Mouse (Mus musculus) adrenal gland, postnatal 4 days (tissue): ENCODE measurements around the gene Ykt6. TPM values are rescaled to one million over a fixed set of nuclear protein-coding genes. Genes with fewer than 3 reads are reported as not detected.

Experiments
- DNase-seq, 2 experiments: peaks; one replicate each; pipeline ENCODE4 v3.0.0; 2021 to 2022; ENCODE audit warnings: low spot score in 2 of 2, mixed read lengths in 2 of 2
- total RNA-seq, 2 experiments: library from RNA; stranded (reverse); gene quantifications; 2 replicates each; pipeline ENCODE4 v1.2.3; 2021

The Ykt6 gene
- total RNA-seq, 2 experiments from 2014 or later, result 97.9 to 98.2 TPM

DNA sequence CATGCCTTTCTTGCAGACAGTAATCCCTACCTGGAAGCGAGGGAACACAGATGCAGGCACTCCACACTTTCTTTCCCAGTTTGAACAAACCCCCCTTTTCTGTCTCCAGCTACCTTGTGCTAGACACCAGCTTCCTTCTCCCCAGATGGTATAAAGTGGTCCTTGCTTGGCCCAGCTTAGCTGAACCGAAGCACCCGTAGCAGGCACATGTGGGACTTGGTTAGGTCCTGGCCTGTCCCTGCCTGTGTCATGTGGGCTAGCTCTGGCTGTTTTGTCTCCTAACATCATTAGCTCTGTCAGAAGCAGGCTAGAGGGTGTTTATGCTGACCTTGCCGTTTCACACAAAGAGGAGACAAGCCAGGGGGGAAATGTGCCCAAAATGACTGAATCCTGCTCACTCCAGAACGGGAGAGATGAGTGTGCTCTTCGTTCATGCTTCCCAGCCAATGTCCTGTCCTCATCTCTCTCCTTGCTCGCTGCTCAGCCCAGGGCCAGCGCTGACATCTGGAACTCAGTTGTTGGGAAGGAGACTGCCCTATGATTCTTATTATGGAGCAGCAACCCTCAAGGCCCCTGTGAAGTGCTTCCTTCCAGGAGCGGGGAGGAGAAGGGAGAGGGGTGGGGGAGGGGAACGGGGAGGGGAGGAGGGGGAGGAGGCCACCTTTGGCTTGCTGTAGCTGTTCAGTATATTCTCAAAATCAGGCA is 6.8 kb upstream of the Ykt6 start:
- DNase-seq, result peak in 1 of 2 experiments; percentile 1

DNA sequence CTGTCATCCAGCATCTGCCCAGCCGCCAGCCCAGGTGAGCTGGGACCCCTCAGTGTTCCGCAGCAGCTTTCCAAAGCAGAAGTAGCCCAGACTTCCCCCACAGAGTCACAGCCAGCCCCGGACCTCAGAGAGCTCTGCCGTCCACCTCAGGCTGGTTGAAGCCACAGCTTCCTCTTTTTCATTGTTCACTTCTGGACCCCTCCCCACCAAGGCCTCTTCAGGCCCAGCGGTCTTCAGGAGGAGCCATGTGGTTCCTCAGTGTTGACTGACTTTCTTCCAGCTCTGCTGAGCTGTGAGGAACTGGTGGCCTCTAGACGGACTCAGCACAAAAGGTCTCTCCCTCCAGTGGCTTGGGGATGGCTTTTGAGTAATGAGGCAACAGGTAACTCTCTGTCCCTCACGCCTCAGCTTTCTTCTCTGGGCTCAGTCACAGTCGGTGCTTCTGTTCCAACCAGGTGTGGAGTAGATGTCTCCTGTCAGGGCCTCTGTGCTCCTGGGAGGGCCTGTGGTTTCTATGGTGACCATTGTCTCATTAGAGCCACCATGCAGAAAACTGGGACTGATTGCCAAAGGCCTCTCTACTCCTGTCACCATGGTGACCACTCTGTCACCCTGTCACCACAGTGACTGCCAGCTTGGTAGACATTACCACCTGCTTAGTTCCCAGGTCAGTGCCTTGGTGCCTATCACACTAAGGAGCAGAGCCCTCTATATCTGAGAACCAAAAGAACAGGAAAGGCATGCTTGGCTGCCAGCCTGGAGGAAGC is 5.7 kb upstream of the Ykt6 start, which contains the start of gene Gck:
Gene Gck, minus strand, starts transcription at position 496 of the 767 bp plus-strand sequence.
- peak in 1 of 2 experiments; percentile 1 for DNase-seq

DNA sequence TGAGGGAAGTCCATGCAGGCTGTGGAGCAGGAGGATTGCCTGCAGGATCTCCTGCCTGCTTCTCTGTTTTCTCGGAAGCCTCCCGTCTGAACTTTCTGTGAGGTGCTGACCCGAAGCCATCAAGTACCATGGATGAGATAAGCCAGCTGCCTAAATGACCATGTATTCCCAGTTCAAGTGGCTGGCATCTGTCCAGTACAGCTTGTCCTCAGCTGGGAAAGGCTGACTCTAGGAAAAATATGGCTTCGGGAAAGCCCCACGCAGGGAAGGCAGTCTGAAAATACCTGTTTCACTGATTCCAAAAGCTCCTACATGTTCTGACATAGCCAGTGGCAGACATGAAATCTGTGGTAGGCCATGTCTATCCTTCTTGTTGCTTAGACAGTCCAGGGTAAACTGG is 3.0 kb upstream of the Ykt6 start:
- peak in 1 of 2 experiments; percentile 2 for DNase-seq

DNA sequence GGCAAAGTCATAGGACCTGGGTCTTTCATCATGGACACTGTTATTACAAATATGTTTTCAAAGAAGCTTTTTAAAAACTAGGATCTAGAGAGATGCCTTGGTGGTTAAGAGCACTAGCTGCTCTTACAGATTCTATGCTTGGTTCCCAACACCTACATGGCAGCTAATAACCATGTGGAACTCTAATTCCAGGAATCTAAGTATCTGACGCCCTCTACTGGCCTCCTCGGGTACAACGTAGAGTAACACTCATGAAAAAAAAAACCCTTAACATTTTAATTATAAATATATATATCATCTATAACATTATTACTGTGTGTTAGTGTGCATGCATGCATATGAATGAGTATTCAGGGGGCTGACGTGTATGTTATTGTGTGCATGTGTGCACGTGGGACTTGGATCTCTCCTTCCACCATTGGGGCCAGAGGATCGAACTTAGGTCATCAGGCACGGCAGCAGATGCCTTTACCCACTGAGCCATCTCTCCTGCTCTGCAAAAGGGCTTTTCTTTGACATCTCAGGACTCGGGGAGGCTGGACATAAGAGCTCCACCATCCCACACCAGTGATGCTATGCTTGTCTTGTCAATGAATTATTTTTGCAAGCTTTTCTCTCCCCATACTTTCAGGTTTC is 2.2 kb upstream of the Ykt6 start:
- peak in 1 of 2 experiments; percentile 2 for DNase-seq

GRCm38 (mm10) chr11:5954435-5954834 is 1.1 kb upstream of the Ykt6 start:
- no peak for DNase-seq

DNA sequence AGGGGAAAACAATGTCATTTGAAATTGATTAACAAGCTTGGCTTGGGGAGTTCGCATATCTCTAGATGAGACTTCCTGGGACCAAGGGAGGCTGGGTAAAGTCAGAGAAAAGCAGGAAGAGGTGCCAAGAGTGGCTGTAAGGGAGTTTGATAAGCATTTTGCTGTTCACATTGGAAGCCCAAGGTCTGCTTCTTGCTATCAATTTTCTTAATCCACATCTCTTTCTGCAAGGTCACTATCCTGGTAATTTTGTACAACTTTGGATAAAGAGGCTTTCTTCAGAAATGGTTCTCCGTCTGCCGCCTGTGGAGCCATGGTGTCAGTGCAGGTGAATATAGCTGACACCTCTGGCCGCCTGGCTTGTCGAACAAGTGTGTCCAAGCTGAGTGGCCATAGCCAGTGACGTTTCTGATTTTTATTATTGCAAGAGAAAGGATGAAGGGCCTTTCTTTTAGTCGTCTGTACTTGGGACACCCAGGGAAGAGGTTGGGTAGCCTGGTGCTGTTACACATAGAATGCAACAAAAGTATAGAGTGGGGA is 458 bp upstream of the Ykt6 start:
- DNase-seq, result no peak

DNA sequence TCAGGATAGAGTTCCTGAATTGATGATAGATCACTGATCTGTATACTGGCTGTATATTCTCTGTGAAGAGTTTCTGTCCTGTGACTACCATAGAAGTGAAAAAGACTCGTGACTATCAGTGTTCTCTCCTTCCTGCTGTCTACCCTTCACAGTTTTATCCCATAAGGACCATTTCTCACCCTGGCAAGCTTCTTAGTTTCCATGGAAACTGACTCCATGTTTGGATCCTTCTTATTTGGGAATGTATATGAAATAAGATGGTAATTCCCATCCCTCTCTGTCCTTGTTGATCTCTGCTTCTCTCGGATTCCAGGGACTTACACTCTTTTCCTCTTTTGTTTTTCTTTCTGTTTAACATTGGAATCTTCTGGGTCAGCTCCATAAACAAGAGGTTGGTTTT is 4.6 kb downstream of the Ykt6 start:
- DNase-seq, result no peak

DNA sequence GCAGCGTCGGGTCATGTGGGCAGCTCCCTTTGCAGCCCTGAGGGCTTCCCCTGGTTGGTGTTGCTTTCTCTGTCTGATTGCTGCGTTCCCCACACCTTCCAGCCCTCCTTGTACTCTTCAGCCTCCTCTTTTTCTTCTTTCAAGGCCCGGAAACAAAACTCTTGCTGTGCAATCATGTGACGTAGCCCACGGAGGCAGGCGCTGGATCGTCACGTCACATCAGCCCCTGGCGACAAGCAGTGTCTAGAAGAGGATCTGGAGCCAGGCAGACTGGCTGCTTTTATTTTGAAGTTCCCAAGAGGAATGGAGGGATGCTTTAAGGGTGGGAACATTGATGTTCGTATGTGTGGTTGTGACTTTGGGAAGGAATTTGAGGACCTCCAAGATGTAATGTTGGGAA is 10.4 kb downstream of the Ykt6 start:
- DNase-seq, result no peak

GRCm38 (mm10) chr11:5966751-5967150 is 11.3 kb downstream of the Ykt6 start:
- no peak for DNase-seq

DNA sequence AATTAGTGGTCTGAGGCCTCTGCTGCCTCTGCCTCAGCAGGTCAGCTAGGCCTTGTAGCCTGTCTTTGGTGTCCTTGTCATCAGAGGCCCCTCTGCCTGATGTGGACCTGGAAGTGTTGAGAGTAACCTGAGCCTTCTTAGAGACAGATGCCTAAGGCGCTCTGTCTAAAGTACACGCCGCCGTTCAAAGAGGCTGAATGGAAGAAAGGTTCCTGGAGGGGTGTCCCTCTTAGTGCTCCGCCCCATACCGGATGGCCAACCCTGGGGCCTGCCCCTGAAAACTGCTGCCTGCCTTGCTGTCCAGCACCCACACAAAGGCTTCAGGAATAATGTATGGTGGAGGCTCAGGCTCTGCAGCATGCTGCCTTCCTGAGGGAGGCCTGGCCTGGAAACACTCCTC is 12.7 kb downstream of the Ykt6 start:
- no peak for DNase-seq

DNA sequence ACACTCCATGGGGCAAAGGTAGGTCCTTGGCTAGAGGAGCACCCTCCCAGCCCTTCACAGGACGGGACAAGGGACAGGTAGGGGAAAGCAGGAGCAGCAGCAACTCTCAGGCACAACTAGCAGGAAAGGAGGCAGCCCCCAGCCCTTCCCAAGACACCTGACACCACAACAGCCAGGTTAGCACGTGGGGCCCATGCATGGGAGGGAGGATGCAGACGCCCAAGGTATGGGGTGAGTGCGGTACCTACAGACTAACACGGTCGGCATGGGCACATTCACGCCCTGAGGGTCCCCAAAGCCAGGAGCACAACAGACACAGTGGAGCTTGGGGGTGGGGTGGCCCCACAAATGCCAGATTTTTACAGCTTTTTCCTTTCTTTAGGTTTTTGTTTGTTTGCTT is 15.7 kb downstream of the Ykt6 start:
- DNase-seq, result no peak

DNA sequence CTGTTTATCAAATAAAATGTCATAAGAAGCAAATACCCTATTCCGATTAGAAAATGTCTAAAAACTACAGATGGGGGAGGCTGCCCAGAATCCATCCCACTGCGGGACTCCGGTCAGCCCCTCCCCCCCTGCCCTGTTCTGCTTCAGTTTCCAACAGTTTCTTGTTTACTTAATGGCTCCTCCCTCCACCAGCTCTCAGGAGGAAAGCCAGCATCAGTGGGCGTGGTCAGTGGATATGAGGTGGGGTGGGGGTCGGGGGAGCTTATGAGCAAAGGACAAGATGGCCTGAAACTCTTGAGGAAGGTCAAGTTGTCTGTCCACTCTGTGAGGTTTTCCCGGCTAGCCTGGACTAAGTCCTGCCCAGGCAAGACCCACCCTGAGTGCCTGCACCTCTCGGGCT is 17.7 kb downstream of the Ykt6 start:
- no peak for DNase-seq

DNA sequence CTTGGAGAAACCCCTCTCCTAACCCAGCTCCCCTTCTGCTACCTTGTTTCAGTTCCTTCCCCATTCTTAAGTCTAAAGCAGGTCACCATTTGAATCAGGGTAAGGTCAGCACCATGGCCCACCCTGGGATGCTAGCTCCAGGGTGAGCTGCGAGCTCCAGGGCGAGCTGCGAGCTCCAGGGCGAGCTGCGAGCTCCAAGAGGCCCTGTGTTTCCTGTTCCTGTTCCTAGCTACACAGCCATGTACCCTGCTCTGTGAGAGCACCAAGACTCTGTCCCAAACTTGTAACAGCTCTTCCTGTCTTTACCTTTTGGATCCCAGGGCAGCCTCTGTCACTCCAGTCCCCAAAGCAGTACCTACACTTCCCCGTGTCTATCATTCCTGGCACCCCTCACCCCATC is 18.6 kb downstream of the Ykt6 start:
- no peak for DNase-seq

DNA sequence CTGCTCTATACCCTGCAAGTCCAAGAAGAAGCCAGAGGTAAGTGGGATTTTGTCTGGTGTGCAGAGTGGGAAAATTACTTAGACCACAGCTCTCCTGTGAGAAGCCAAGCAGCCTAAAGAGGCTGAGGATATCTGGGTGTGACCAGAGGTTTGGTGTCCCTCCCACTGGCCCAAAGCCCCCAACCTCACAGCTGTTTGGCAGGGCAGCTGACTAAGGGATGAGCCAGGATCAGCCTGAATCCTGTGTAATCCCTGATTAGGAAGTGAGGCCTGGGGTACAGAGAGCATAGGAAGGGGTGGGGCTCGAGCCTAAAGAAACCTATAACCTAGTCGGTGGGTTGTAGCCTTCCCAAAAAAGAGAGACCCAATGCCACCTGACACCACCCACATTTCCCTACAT is 19.6 kb downstream of the Ykt6 start:
- no peak for DNase-seq

- DNase-seq, result no peak
Observed at GRCm38 (mm10) chr11:5976106-5976505, 20.6 kb downstream of the Ykt6 start.

GRCm38 (mm10) chr11:5979088-5979487 is 23.6 kb downstream of the Ykt6 start:
- no peak for DNase-seq

- DNase-seq, result no peak
Observed at GRCm38 (mm10) chr11:5980108-5980507, 24.6 kb downstream of the Ykt6 start.

DNA sequence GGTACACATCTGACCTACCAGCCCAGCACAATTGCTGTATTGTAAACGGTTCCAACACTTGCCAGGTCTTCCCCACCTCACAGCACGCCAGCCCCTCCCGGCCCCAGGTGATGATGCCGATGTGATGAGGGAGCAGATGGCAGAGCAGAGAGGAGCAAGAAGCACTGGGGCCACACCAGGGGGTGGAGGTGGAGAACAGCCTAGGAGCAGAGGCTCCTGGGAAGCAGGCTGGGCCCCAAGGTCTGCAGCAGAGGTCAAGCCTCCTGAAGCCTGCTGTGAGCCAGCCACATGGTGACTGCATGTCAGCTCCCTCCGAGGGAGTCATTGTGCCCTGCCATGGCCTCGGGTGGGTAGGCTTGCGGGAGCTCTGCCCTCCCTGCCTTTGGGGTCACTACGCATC is 25.1 kb downstream of the Ykt6 start:
- no peak for DNase-seq

GRCm38 (mm10) chr11:5981323-5981722 is 25.8 kb downstream of the Ykt6 start:
- no peak for DNase-seq

DNA sequence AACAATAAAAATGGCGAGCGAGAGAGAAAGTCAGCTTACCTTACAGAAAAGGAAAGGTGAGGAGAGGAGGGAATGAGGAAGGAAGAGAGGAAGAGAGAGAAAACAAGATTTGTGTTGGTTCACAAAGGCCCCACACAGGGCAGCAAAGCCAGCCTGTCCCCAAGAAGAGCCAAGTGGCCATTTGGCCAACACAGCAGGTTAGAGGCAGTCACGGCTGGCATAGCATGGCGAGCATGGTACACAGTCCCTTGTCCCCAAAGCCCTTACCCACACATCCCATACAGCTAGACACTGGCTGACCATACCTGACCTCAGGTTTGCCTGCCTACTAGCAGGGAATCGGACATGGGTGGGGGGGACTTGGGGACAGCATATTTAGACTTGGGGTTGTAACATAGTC is 28.1 kb downstream of the Ykt6 start:
- DNase-seq, result no peak

- DNase-seq, result no peak
Observed at GRCm38 (mm10) chr11:5988126-5988525, 32.6 kb downstream of the Ykt6 start.
